Mouse (Mus musculus) mature B cell (primary cell): ENCODE data around the gene Gkn1.

Experiments used
- in situ Hi-C: fragments of 300-500 bp; cut with MboI; formaldehyde crosslinking; loops from 2 replicates; pipeline ENCODE4 v1.14.3; 2019

The Gkn1 gene

GRCm38 (mm10) chr6:87350829-87351228 lies at the start of gene Gkn1:
TSS of gene Gkn1 (minus strand) at chr6:87350942.
- in situ Hi-C loops = no loop called here

- in situ Hi-C loops = loop anchor here (5.0 kb wide), 1 partner anchor 267 kb away; no protein-coding TSS in a partner anchor
Observed at GRCm38 (mm10) chr6:87399886-87400566, 49.3 kb upstream of the Gkn1 start.

- in situ Hi-C loops = loop anchor here (5.0 kb wide), 1 partner anchor 268 kb away; no protein-coding TSS in a partner anchor
Observed at GRCm38 (mm10) chr6:87399137-87399536, 48.4 kb upstream of the Gkn1 start.

GRCm38 (mm10) chr6:87394783-87395182 lies 44.0 kb upstream of the Gkn1 start:
- in situ Hi-C loops = loop anchor here (5.0 kb wide), 1 partner anchor 273 kb away; no protein-coding TSS in a partner anchor

GRCm38 (mm10) chr6:87393466-87394205 lies 42.9 kb upstream of the Gkn1 start:
- in situ Hi-C loops = no loop called here

GRCm38 (mm10) chr6:87389455-87389989 lies 38.8 kb upstream of the Gkn1 start:
- in situ Hi-C loops = no loop called here

GRCm38 (mm10) chr6:87388877-87389276 lies 38.1 kb upstream of the Gkn1 start, which contains the start of gene Gkn3:
TSS of gene Gkn3 (minus strand) at chr6:87388935.
- in situ Hi-C loops = no loop called here

- in situ Hi-C loops = no loop called here
Observed at GRCm38 (mm10) chr6:87386681-87387080, 35.9 kb upstream of the Gkn1 start.

- in situ Hi-C loops = no loop called here
Observed at GRCm38 (mm10) chr6:87386203-87386602, 35.5 kb upstream of the Gkn1 start.

- in situ Hi-C loops = no loop called here
Observed at GRCm38 (mm10) chr6:87384761-87385160, 34.0 kb upstream of the Gkn1 start.

GRCm38 (mm10) chr6:87383926-87384691 lies 33.4 kb upstream of the Gkn1 start:
- in situ Hi-C loops = no loop called here

- in situ Hi-C loops = no loop called here
Observed at GRCm38 (mm10) chr6:87373057-87373456, 22.3 kb upstream of the Gkn1 start, which contains the start of gene Gkn2. TSS of gene Gkn2 (plus strand) at chr6:87373357.

GRCm38 (mm10) chr6:87369223-87369622 lies 18.5 kb upstream of the Gkn1 start:
- in situ Hi-C loops = no loop called here

- in situ Hi-C loops = no loop called here
Observed at GRCm38 (mm10) chr6:87354441-87354840, 3.7 kb upstream of the Gkn1 start.

- in situ Hi-C loops = no loop called here
Observed at GRCm38 (mm10) chr6:87335935-87336295, 14.8 kb downstream of the Gkn1 start.

- in situ Hi-C loops = no loop called here
Observed at GRCm38 (mm10) chr6:87335091-87335934, 15.4 kb downstream of the Gkn1 start, which contains the start of gene Antxr1. TSS of gene Antxr1 (minus strand) at chr6:87335821.

GRCm38 (mm10) chr6:87334361-87335090 lies 16.2 kb downstream of the Gkn1 start:
- in situ Hi-C loops = no loop called here

- in situ Hi-C loops = no loop called here
Observed at GRCm38 (mm10) chr6:87332380-87332779, 18.4 kb downstream of the Gkn1 start.

GRCm38 (mm10) chr6:87328265-87329173 lies 22.2 kb downstream of the Gkn1 start:
- in situ Hi-C loops = loop anchor here (10.0 kb wide), 1 partner anchor 224 kb away; the partner anchor contains the start of gene D6Ertd527e
